Mouse (Mus musculus) ES-Bruce4 (cell line): ENCODE measurements around the gene Cog2.

Experiments
- CTCF ChIP-seq: IDR thresholded peaks from one replicate; pipeline ENCODE4 v1.8.1; 2011; ENCODE audit warnings: low read depth, low read length
- EP300 ChIP-seq: IDR thresholded peaks from 2 replicates; pipeline ENCODE4 v1.6.1; 2011; ENCODE audit warnings: low read depth, low read length; ENCODE audit not compliant: insufficient read depth
- POLR2A ChIP-seq: IDR thresholded peaks from one replicate; pipeline ENCODE4 v1.8.1; 2011; ENCODE audit warnings: low read length; ENCODE audit not compliant: insufficient read depth

GRCm38 (mm10) chr8:124571732-124572429 is 51.3 kb downstream of the Cog2 start:
- TF ChIP-seq POLR2A: no peak
- no peak for TF ChIP-seq CTCF
- TF ChIP-seq EP300: no peak
